Mouse (Mus musculus): ENCODE measurements around the gene Btg1. TPM values are rescaled to one million over a fixed set of nuclear protein-coding genes. Genes with fewer than 3 reads are reported as not detected.

The Btg1 gene
- polyA plus RNA-seq, 1 experiment = 42.9 TPM

DNA sequence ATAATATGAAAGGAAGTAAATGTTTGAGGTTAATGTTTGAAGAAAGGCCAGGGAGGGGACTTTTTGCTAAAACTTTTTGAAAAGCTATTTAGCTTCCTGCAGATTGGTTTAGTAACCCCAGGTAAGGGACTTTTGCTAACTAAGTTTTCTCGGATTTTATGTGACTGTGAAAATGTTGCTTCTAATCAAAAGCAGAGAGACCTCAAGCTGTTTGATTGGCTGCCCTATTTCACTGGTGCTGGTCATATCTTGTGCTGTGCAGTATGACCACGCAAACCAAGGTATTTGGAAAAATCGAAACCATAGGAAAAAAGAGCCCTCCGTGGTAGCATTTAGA lies 30.0 kb upstream of the Btg1 start:
- 68% methylated on average over 4 of the region's 4 CpGs for WGBS

DNA sequence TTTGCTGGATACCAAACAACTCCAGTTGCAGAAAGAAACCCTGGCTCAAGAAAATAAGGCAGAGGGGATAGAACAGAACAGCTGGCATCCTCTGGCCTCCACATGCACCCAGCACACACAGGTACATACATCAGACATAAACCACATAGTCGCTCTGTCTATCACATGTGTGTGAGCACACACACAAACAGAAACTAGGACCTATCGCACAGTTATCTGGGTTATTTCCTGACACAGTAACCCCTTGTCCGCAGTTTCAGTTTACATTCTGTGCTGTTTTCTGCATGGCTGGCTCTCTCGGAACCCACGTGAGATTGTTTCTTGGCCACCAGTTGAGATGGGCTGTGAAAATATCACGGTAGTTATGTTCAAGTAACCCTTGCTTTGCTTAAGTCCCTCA lies 28.6 kb upstream of the Btg1 start:
- DNase-seq = no peak
- no peak for TF ChIP-seq CTCF (IDR thresholded peaks at IDR 0.05; ENCODE audit: insufficient read depth, low read length)
- no peak for TF ChIP-seq POLR2A (IDR thresholded peaks at IDR 0.05; ENCODE audit: borderline replicate concordance, extremely low read depth, low read depth, low read length)
- Histone ChIP-seq H3K4me3 (replicated peaks; ENCODE audit: extremely low read depth, low read depth, low read length) (no peak overlapping the region), H3K4me1 (ENCODE audit: control insufficient read depth, insufficient read depth, low read length) (no peaks in the 10 kb centered on the region)
- WGBS = 75% methylated on average over 6 of the region's 6 CpGs

More for the DNA sequence above, 30.0 kb upstream of the Btg1 start:
- Histone ChIP-seq H3K4me1 (ENCODE audit: control insufficient read depth, insufficient read depth, low read length) (no peaks in the 10 kb centered on the region), H3K4me3 (replicated peaks; ENCODE audit: extremely low read depth, low read depth, low read length) (no peak overlapping the region)
- TF ChIP-seq POLR2A (IDR thresholded peaks at IDR 0.05; ENCODE audit: borderline replicate concordance, extremely low read depth, low read depth, low read length) (no peak), CTCF (IDR thresholded peaks at IDR 0.05; ENCODE audit: insufficient read depth, low read length) (no peak)
- DNase-seq = no peak

DNA sequence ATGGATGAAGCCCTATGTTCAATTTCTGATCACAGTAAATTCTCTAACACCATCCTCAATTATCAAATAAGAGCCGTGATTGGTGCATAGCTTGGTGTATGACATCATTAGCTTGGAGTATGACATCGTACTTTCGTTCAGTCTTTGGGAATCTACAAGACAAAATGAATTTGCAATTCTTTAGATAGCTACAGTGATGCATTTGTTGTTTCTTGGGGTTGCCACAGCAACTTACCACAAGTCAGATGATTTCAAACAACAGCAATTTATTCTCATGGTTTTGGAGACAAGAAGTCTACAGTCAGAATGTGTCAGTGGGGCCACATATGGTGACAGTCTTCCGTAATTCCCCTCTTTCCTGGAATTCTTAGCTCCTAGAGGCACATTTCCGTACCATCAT lies 27.0 kb upstream of the Btg1 start:
- TF ChIP-seq POLR2A (IDR thresholded peaks at IDR 0.05; ENCODE audit: borderline replicate concordance, extremely low read depth, low read depth, low read length) = no peak
- no peak for TF ChIP-seq CTCF (IDR thresholded peaks at IDR 0.05; ENCODE audit: insufficient read depth, low read length)
- no peak for DNase-seq
- H3K4me1 ChIP-seq (ENCODE audit: control insufficient read depth, insufficient read depth, low read length) = no peaks in the 10 kb centered on the region
- 94% methylated on average over 5 of the region's 5 CpGs for WGBS
- H3K4me3 ChIP-seq (replicated peaks; ENCODE audit: extremely low read depth, low read depth, low read length) = no peak overlapping the region

DNA sequence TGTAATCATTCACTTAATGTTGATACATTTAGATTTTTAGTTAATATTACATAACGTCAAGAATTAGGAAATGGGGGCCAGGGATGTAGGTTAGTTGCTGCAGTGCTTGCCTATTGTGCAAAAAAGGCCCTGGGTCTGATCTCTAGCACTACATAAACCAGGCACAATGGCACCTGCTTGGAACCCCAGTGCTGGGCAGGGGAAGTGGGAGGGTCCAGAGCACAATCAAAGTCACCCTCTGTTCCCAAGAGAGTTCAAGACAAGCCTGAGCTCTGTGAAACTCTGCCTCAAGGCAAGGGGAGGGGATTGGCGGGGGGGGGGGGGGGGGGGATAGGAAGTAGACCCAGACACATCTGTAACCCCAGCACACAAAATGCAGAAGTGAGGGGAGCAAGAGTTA lies 24.7 kb upstream of the Btg1 start:
- Histone ChIP-seq H3K4me1 (ENCODE audit: control insufficient read depth, insufficient read depth, low read length) (no peaks in the 10 kb centered on the region), H3K4me3 (replicated peaks; ENCODE audit: extremely low read depth, low read depth, low read length) (no peak overlapping the region)
- no peak for DNase-seq
- 43% methylated on average over 2 of the region's 2 CpGs for WGBS
- no peak for TF ChIP-seq POLR2A (IDR thresholded peaks at IDR 0.05; ENCODE audit: borderline replicate concordance, extremely low read depth, low read depth, low read length)
- no peak for TF ChIP-seq CTCF (IDR thresholded peaks at IDR 0.05; ENCODE audit: insufficient read depth, low read length)

DNA sequence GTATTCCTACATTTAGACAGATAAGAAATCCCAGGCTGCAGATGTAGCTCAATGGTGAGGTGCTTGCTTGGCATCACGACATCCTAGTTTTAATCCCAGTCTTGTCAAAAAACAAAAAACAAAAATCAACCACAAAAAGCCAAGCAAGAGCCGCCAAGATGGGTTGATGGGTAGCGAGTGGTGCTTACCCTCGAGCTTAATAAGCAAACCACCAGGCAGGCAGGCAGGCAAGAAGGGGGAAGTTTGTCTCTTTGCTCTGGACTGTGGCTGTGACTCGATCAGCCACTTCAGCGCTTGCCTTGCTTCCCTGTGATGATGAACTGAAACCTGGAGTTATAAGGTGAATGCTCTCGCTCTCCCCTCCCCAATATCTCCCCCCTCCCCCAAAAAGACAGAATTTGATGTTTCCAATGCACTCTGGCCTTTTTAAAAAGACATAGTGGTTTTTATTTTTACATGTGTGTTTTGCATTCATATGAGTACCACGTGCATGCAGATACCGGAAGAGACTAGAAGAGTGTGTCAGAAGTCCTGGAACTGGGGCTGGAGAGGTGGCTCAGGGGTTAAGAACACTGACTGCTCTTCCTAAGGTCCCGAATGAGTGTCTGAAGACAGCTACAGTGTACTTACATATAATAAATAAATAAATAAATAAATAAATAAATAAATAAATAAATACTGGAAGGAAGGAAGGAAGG lies 21.2 kb upstream of the Btg1 start:
- DNase-seq = no peak
- H3K4me3 ChIP-seq (replicated peaks; ENCODE audit: extremely low read depth, low read depth, low read length) = no peak overlapping the region
- 82% methylated on average over 10 of the region's 10 CpGs for WGBS

DNA sequence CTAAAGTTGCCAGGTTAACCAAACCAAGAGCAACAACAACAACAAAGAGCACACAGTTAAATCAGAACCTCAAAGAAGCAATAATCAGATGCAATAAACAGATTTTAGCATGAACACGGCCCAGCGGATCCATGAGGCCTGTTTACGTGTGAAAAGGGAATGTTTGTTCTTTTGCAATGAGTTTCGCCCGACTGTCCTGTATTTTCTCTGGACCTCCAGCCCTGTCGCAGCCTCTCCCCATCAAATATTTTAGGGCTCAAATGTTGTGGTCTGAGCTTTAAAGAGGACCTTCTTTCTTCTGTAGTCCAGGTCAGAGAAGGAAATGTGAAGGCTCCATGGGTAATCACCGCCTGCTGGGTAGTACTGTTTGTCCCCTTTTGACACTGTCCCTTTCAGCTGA lies 20.4 kb upstream of the Btg1 start:
- H3K4me3 ChIP-seq (replicated peaks; ENCODE audit: extremely low read depth, low read depth, low read length) = no peak overlapping the region
- TF ChIP-seq CTCF (IDR thresholded peaks at IDR 0.05; ENCODE audit: insufficient read depth, low read length) (no peak), POLR2A (IDR thresholded peaks at IDR 0.05; ENCODE audit: borderline replicate concordance, extremely low read depth, low read depth, low read length) (no peak)
- 94% methylated on average over 7 of the region's 7 CpGs for WGBS
- no peak for DNase-seq
- H3K4me1 ChIP-seq (ENCODE audit: control insufficient read depth, insufficient read depth, low read length) = no peaks in the 10 kb centered on the region

More for the DNA sequence above, 21.2 kb upstream of the Btg1 start:
- no peaks in the 10 kb centered on the region for H3K4me1 ChIP-seq (ENCODE audit: control insufficient read depth, insufficient read depth, low read length)
- no peak for TF ChIP-seq POLR2A (IDR thresholded peaks at IDR 0.05; ENCODE audit: borderline replicate concordance, extremely low read depth, low read depth, low read length)
- TF ChIP-seq CTCF (IDR thresholded peaks at IDR 0.05; ENCODE audit: insufficient read depth, low read length) = no peak

DNA sequence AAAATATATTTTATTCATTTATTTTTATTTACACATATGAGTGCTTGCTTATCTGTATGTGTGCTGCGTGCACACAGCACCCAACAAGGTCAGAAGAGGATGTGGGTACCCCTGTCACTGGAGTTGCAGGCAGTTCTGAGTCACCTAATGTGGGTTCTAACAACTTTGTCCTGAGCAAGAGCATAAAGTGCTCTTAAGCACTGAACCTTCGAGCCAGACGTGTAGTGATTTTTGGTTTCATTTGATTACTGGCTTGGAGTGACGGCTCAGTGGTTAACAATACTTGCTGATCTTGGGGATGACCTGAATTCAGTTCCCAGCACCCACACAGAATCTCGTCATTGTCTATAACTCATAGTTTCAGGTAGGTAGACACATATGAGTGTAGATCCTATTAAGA lies 17.2 kb upstream of the Btg1 start:
- WGBS = 84% methylated on average over 5 of the region's 5 CpGs
- no peaks in the 10 kb centered on the region for H3K4me1 ChIP-seq (ENCODE audit: control insufficient read depth, insufficient read depth, low read length)
- no peak for DNase-seq
- no peak overlapping the region for H3K4me3 ChIP-seq (replicated peaks; ENCODE audit: extremely low read depth, low read depth, low read length)
- TF ChIP-seq POLR2A (IDR thresholded peaks at IDR 0.05; ENCODE audit: borderline replicate concordance, extremely low read depth, low read depth, low read length) = no peak
- no peak for TF ChIP-seq CTCF (IDR thresholded peaks at IDR 0.05; ENCODE audit: insufficient read depth, low read length)

DNA sequence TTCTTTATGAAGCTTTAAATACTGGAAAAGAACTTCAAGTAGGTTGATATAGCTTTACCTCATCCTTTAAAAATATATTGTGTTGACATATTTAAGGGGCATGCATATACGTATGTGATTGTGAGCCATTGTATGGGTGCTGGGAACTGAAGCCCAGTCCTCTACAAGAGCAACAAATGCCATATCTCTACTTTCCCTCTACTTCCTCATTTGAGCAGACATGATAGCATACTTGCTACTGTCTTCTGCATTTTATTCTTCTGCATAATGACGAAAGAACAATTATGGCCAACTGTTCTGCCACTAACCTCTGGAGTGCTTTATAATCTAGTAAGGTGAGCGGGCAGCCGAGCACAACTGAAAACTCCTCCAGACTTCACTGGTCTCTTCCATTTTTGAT lies 15.1 kb upstream of the Btg1 start:
- WGBS = 94% methylated on average over 4 of the region's 4 CpGs
- Histone ChIP-seq H3K4me1 (ENCODE audit: control insufficient read depth, insufficient read depth, low read length) (no peaks in the 10 kb centered on the region), H3K4me3 (replicated peaks; ENCODE audit: extremely low read depth, low read depth, low read length) (no peak overlapping the region)
- no peak for TF ChIP-seq CTCF (IDR thresholded peaks at IDR 0.05; ENCODE audit: insufficient read depth, low read length)
- TF ChIP-seq POLR2A (IDR thresholded peaks at IDR 0.05; ENCODE audit: borderline replicate concordance, extremely low read depth, low read depth, low read length) = no peak
- no peak for DNase-seq

DNA sequence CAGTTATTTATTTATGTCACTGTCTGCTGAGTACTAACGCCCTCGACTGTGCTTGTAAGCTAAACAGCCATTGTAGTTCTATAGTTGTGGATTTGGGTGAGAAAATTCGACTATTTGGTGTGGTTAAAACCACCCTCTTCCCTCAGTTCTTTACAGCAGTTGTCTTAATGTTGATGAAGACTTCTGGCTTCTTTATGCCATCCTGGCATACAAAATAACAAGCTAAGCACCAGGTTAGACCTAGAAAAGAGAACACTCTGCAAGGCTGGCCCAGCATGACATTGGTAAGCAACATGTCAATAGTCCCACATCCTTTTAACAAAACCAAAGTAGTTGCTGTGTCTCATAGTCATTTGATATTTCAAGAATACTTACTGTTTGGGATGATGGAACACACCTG lies 14.5 kb upstream of the Btg1 start:
- DNase-seq = no peak
- Histone ChIP-seq H3K4me3 (replicated peaks; ENCODE audit: extremely low read depth, low read depth, low read length) (no peak overlapping the region), H3K4me1 (ENCODE audit: control insufficient read depth, insufficient read depth, low read length) (no peaks in the 10 kb centered on the region)
- no peak for TF ChIP-seq POLR2A (IDR thresholded peaks at IDR 0.05; ENCODE audit: borderline replicate concordance, extremely low read depth, low read depth, low read length)
- 68% methylated on average over 3 of the region's 3 CpGs for WGBS

DNA sequence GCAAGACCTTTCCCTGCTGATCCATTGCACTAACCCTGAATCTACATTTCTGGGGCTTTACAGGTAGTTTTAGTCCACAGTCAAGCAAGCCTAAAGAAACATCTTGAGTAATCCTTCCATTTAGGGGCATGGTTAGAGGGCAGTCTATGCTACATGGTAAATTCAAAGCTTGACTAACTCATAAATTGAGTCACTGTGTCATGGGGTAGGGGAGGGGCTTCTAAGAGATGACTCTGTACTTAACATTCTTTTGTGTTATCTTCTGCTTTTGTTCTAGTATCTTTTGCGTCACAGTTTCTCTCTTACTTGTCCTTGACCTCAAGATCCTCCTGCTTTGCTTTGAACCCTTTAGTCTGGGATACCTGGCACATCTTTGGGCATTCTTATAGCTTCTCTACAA lies 11.6 kb upstream of the Btg1 start:
- Histone ChIP-seq H3K4me1 (ENCODE audit: control insufficient read depth, insufficient read depth, low read length) (no peaks in the 10 kb centered on the region), H3K4me3 (replicated peaks; ENCODE audit: extremely low read depth, low read depth, low read length) (no peak overlapping the region)
- DNase-seq = no peak
- TF ChIP-seq POLR2A (IDR thresholded peaks at IDR 0.05; ENCODE audit: borderline replicate concordance, extremely low read depth, low read depth, low read length) (no peak), CTCF (IDR thresholded peaks at IDR 0.05; ENCODE audit: insufficient read depth, low read length) (no peak)
- 83% methylated on average over 1 of the region's 1 CpGs for WGBS
